In the genomic region with DNA sequence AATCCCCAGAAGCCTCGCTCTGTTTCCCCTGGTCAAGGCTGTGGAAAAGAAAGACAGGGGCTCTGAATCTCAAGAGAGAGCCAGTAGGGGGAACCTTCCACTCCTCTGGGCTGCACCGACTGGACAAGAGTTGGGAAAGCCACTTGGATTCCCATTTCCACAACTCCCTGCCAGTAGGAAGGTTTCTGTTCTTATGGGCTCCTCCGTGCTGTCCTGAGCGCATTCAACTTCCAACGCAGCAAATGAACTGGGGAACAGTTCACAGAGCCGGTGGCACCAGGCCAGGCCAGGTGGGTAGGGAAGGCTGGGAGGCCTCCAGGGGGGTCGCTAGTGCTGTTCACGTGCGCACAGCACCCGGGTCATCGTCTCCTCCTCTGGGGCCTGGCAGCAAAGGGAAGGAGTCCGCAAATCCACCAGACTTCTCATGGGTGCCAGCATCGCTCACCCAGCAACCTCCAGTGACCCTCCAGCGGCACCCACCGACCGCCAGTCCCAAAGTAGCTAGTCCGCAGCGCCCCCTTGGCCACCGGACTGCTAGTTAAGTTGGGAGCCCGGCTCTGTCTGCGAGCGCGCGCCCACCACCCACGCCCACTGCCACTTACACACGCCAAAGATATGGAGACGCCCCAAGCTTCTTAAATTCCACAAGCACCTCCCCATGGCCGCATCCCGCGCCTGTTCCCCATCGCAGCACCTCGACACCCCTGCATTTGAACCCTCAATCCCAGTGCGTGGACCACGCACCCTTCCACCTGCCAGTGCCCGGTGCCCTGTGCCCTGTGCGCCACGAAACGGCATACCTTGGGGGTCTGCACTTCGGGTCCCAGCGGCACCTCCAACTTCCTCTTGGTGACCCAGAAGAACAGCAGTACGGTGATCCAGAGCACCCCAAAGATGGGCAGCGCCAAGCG, we compare ENCODE assay signal across 8 mouse cellular contexts. TPM values are rescaled to one million over a fixed set of nuclear protein-coding genes. Genes with fewer than 3 reads are reported as not detected.
A peak's percentile ranks its signal among the peaks of the same experiment; 100 is the strongest.
DNase-seq lines count a peak whose midpoint lies in the region; ATAC-seq and TF ChIP-seq lines count a peak whose summit lies in the region.

No protein-coding gene starts in this region.

- peaks cover 9% of the 10 kb centered on the region for H3K9me3 ChIP-seq in E14TG2a.4 (ENCODE audit: low read length)
- H3K9me3 ChIP-seq in embryonic facial prominence, embryonic 12.5 days: peaks cover 8% of the 10 kb centered on the region; the same call in 1 of the 2 replicates
- H3K9me3 ChIP-seq in hindbrain, embryonic 16.5 days (ENCODE audit: control insufficient read depth, low read length): no peaks in the 10 kb centered on the region
- no peaks in the 10 kb centered on the region for H3K9me3 ChIP-seq in neural tube, embryonic 13.5 days

- ATAC-seq in embryonic facial prominence, embryonic 12.5 days (ENCODE audit: insufficient number of reproducible peaks, insufficient read depth, low FRiP score, low TSS enrichment): 0 out of 2 replicates have a peak, but pooled peaks have one; percentile 5
- ATAC-seq in hindbrain, embryonic 16.5 days: peak; percentile 40
- ATAC-seq in neural tube, embryonic 13.5 days (ENCODE audit: low read depth): peak; percentile 47

- H3K27me3 ChIP-seq in E14TG2a.4 (ENCODE audit: insufficient read depth, low read length): peaks cover 76% of the 10 kb centered on the region
- H3K27me3 ChIP-seq in embryonic facial prominence, embryonic 12.5 days: peaks cover 52% of the 10 kb centered on the region
- no peaks in the 10 kb centered on the region; the same call in 1 of the 2 replicates for H3K27me3 ChIP-seq in hindbrain, embryonic 16.5 days (replicated peaks; ENCODE audit: control insufficient read depth, insufficient read depth, low read length)
- peaks cover 30% of the 10 kb centered on the region for H3K27me3 ChIP-seq in neural tube, embryonic 13.5 days

- H3K36me3 ChIP-seq in E14TG2a.4 (ENCODE audit: insufficient read depth, low read length): no peaks in the 10 kb centered on the region
- H3K36me3 ChIP-seq in embryonic facial prominence, embryonic 12.5 days: no peaks in the 10 kb centered on the region
- H3K36me3 ChIP-seq in hindbrain, embryonic 16.5 days (ENCODE audit: control insufficient read depth, insufficient read depth, low read length): no peaks in the 10 kb centered on the region
- H3K36me3 ChIP-seq in neural tube, embryonic 13.5 days: no peaks in the 10 kb centered on the region

- H3K27ac ChIP-seq in embryonic facial prominence, embryonic 12.5 days: no peak overlapping the region
- H3K27ac ChIP-seq in hindbrain, embryonic 16.5 days (ENCODE audit: low read depth, low read length): peak overlapping the region; percentile 71
- H3K27ac ChIP-seq in neural tube, embryonic 13.5 days (replicated peaks): peak overlapping the region; percentile 85

- WGBS in embryonic facial prominence, embryonic 12.5 days: 2% methylated on average over 43 of the region's 43 CpGs
- WGBS in hindbrain, embryonic 16.5 days: 1% methylated on average over 43 of the region's 43 CpGs
- 2% methylated on average over 43 of the region's 43 CpGs for WGBS in neural tube, embryonic 13.5 days

- H3K9ac ChIP-seq in embryonic facial prominence, embryonic 12.5 days: peak overlapping the region; percentile 58
- peak overlapping the region; percentile 81 for H3K9ac ChIP-seq in hindbrain, embryonic 16.5 days (ENCODE audit: low read depth, low read length)
- peak overlapping the region; percentile 76 for H3K9ac ChIP-seq in neural tube, embryonic 13.5 days

- peak; percentile 6 for DNase-seq in adrenal gland, postnatal 10 days
- no peak for DNase-seq in adrenal gland, postnatal 4 days (ENCODE audit: low spot score in 2 of 2)
- DNase-seq in left cerebral cortex, postnatal 10 days (ENCODE audit: extremely low spot score in 1 of 2, low spot score in 2 of 2): peak; percentile 28 to 61
- DNase-seq in ovary, postnatal 14 days (ENCODE audit: low spot score): no peak

- intact Hi-C loops in left cerebral cortex, postnatal 10 days (cut with DNase I): loop anchor here (5.0 to 10.0 kb wide), 2 partner anchors 135 to 192 kb away; no protein-coding TSS in a partner anchor

- peaks cover 3% of the 10 kb centered on the region; the same call in 1 of the 2 replicates for H3K4me1 ChIP-seq in E14TG2a.4 (replicated peaks; ENCODE audit: low read depth, low read length)
- H3K4me1 ChIP-seq in embryonic facial prominence, embryonic 12.5 days: 0 out of 2 replicates have a peak, but pooled peaks cover 13% of the 10 kb centered on the region
- H3K4me1 ChIP-seq in hindbrain, embryonic 16.5 days (ENCODE audit: control insufficient read depth, insufficient read depth, low read depth, low read length): peaks cover 13% of the 10 kb centered on the region
- H3K4me1 ChIP-seq in neural tube, embryonic 13.5 days (replicated peaks): peaks cover 52% of the 10 kb centered on the region

- peak overlapping the region; percentile 95 for H3K4me2 ChIP-seq in embryonic facial prominence, embryonic 12.5 days (replicated peaks)
- peak overlapping the region; percentile 76 for H3K4me2 ChIP-seq in hindbrain, embryonic 16.5 days (ENCODE audit: low read length)
- peak overlapping the region; percentile 67 for H3K4me2 ChIP-seq in neural tube, embryonic 13.5 days

- TF ChIP-seq CTCF in E14TG2a.4 (conservative IDR thresholded peaks at IDR 0.05; ENCODE audit: low read length): no peak

- peak overlapping the region; percentile 84 for H3K4me3 ChIP-seq in E14TG2a.4 (replicated peaks; ENCODE audit: low read length)
- peak overlapping the region; percentile 51 for H3K4me3 ChIP-seq in embryonic facial prominence, embryonic 12.5 days
- peak overlapping the region; percentile 63 for H3K4me3 ChIP-seq in hindbrain, embryonic 16.5 days (ENCODE audit: low read length)
- H3K4me3 ChIP-seq in neural tube, embryonic 13.5 days: peak overlapping the region; percentile 65

RNA-seq across cellular contexts. Expression of gene Galnt14, which starts 0.9 kb away (rescaled TPM):
- 1 to 10 TPM in 1 of 2 experiments, under 1 TPM in 1; 0.42 to 1.0 TPM for total RNA-seq in adrenal gland, postnatal 10 days (2021)
- 1 to 10 TPM; 2.3 to 6.5 TPM for total RNA-seq in adrenal gland, postnatal 4 days (2021)
- polyA plus RNA-seq in embryonic facial prominence, embryonic 12.5 days (2016; fragmentation: Nextera tagmentation; extraction: Ambion mirVana): 3.6 and 3.7 TPM in 2 replicates
- 18.3 and 18.5 TPM in 2 replicates for polyA plus RNA-seq in hindbrain, embryonic 16.5 days (2015; fragmentation: Nextera tagmentation; extraction: Ambion mirVana)
- 10 to 100 TPM; 18.7 to 19.3 TPM for total RNA-seq in left cerebral cortex, postnatal 10 days (2021)
- 26.1 and 28.4 TPM in 2 replicates for polyA plus RNA-seq in neural tube, embryonic 13.5 days (2015; fragmentation: Nextera tagmentation; extraction: Ambion mirVana)

Comparison
In these comparisons a context has a peak if more than half of its experiments do, and no peak if none do; other contexts are left out.
1. DNase-seq: peak in adrenal gland, postnatal 10 days (single experiment) and left cerebral cortex, postnatal 10 days (2 of 2); none in adrenal gland, postnatal 4 days (0 of 2) and ovary, postnatal 14 days (single experiment).
2. Peak in every context shown above with its lines, with median percentiles within 50 percentile points of each other: H3K4me3 ChIP-seq, ATAC-seq, H3K4me2 ChIP-seq and H3K9ac ChIP-seq.